Mouse (Mus musculus) layer of hippocampus, adult 11-12 months (tissue): ENCODE measurements around the gene Hirip3.
"Not testable (repeated sequence)": the region's sequence is repeated elsewhere in the genome, so short reads cannot be mapped to it uniquely, and the experiment has no call there.

ENCODE experiments used
- DNase-seq: peaks from one replicate; pipeline ENCODE4 v3.0.0; 2022; ENCODE audit warnings: low spot score

The Hirip3 gene

DNA sequence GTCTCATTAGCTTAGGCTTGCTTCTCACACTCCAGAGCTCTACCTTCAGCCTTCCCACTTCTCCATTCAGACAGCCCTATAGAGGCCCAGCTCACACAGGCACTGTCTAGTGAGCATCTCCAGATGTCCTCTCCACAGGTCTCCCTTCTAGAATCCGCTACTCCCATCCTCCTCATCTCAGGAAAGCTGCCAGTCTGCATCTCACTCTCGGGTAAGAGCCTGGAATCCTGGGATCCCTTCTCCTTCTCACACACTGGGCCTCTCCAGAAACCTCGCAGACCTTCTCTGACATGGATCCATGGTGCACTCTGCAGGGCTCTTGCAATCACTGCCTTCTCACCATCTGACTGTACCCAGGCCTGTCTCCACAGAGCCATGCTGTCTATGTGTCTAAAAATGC lies 6.1 kb upstream of the Hirip3 start:
- no peak for DNase-seq

- no peak for DNase-seq
Observed at GRCm38 (mm10) chr7:126856741-126857420, 4.9 kb upstream of the Hirip3 start.

- no peak for DNase-seq
Observed at GRCm38 (mm10) chr7:126860987-126861386, 785 bp upstream of the Hirip3 start.

DNA sequence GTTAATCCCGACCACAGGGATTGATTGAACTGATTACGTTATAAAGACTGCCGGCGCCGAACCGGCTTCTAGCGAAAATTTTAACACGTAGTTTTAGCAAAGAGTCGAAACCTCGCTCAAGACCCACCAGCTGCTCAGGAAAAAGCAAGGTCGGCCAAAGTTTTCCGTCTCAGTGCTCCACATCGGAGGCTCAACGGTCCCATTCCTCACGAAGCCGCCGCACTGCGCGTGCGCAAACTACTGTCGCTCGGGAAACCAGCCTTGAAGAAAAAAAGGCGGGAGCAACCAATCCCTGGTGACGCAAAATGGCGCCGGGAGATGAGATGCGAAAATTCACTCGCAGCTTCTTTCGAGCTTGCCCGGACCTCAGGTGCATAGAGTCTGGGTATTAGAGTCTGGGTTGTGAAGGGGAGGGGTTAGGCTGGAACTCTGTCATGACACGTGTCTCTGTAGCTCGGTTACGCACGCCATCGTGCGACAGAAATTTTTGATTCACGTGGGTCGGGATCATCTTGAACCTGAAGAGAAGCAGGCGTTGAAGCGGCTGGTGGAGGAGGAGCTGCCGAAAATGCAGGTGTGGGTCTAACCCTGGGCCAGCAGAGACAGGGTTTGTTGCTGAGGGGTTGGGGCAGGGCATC lies 494 bp downstream of the Hirip3 start, which contains the start of gene Ino80e:
Gene Ino80e, minus strand, starts transcription at position 231 of the 638 bp plus-strand sequence.
- DNase-seq, result peak; percentile 95

DNA sequence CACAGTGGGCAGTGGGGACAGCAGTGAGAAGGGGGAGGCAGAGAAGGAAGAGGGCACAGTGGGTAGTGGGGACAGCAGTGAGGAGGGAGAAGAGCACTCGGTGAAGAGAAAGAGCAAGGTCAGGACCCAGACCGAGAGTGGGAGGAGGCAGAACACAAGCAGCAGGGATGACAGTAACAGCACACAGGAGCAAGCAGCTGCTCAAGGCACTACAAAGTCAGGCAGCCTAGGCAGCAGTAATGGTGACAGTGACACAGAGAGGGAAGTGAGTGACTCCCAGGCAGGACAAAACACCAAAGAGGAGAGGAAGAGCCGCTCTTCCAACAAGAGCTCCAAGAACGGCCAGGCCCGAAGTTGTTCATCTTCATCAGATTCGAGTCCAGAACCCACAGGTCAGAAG lies 2.0 kb downstream of the Hirip3 start:
- DNase-seq, result no peak

DNA sequence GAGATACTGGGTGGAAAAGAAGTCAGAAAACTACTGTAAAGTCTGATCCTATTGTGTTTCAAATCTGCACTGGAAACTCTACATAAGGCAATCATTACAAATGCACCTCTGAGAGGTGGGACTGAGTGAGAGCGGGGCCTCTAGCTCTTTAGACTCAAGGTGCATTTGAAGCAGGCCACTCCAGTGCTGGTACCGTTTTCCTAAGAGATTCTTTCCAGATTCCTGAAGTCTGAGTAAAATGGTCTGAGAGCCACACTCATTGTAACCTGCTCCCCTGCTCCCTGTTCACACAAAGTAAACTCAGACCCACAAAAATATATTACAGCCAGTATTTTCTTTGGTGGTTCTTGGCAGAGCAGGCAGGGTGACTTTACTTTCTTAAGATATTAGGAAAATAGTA lies 5.8 kb downstream of the Hirip3 start:
- DNase-seq, result no peak

- no peak for DNase-seq
Observed at GRCm38 (mm10) chr7:126868003-126868402, 6.2 kb downstream of the Hirip3 start.

GRCm38 (mm10) chr7:126869780-126870519 lies 8.2 kb downstream of the Hirip3 start:
- DNase-seq, result no peak

GRCm38 (mm10) chr7:126870520-126870891 lies 8.7 kb downstream of the Hirip3 start:
- DNase-seq, result no peak

DNA sequence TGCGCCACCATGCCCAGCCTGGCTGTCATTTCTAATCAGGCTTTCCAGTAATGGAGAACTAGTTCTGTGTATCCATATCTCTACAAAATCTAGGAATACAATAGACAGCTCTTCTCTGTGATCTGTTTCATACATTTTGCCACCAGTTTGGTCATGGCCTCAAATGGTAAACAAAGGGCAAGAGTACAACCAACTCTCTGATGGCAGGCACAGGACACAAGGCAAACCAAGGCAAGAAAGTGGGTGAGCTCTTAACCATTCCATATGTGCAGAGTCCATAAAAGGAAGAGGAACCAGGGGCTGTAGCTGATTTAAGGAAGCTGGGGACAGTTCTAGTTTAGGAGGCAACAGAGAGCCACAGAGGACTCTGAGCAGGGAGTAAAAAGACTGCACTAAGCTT lies 15.5 kb downstream of the Hirip3 start:
- no peak for DNase-seq

- DNase-seq, result no peak
Observed at GRCm38 (mm10) chr7:126881040-126881439, 19.3 kb downstream of the Hirip3 start.

GRCm38 (mm10) chr7:126883731-126884181 lies 22.0 kb downstream of the Hirip3 start:
- DNase-seq, result peak; percentile 26

DNA sequence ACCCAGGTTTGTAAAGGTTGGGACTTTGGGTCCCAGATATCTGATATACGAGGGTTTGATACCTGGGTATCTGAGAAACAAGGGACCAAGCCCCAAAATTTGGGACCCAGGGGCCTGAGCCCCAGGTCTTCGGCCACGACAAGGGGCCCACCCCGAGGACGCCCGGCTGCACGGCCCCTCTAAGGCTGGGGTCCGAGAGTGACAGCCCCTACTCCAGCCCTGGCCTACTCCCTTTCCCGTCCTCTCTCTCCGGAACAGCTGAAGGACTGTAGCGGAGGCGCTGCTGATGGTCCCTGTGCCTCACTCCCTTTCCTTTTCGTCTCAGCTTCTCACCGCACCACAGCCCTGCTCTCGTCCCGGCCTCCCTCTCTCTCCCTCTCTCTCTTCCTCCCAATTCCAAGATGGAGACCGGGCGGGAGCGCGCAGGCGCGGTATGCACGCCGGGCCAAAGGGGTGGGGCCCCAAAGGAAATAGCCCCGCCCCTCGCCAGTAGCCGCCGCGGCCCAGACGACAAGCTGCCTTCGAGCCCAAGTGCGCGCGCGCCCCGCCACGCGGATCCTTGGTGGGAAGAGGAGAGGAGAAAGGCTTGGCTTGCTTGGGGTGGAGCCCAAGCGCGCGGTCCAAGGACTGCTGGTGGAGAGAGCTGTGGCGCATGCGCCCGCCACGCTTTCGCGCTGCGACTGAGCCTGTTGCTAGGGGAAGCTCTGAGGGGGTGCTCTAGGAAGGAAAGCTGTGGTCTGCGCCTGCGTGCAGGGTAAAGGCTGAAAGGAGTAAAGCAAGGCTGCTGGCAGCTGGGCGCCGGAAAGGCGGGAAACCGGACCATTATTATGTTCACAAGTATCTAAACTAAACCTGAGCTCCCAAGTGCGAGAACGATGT lies 22.8 kb downstream of the Hirip3 start, which contains the start of gene Taok2:
Gene Taok2, minus strand, starts transcription at position 418 of the 879 bp plus-strand sequence.
- DNase-seq, result peak; percentile 99

DNA sequence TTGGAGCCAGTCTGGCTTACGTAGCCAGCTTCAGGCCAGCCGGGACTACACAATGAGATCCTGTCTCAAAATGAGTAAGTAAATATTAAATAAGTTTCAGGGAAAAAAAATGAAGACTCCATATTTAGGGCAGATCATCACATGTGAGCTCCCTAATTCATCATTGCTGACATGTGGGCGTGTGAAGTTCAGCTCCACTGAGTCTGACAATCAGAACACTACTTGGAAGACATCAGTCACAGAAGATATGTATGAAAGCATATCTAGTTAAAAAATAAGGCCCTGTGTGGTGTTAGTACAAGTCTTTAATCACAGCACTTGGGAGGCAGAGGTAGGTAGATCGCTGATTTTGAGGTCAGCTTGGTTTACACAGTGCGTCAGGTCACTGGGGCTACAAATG lies 25.5 kb downstream of the Hirip3 start:
- DNase-seq, result no peak

- DNase-seq, result no peak
Observed at GRCm38 (mm10) chr7:126888852-126889251, 27.1 kb downstream of the Hirip3 start.

GRCm38 (mm10) chr7:126896912-126897311 lies 35.1 kb downstream of the Hirip3 start:
- peak; percentile 15 for DNase-seq

GRCm38 (mm10) chr7:126897390-126898101 lies 35.8 kb downstream of the Hirip3 start:
- DNase-seq, result peak; percentile 51

DNA sequence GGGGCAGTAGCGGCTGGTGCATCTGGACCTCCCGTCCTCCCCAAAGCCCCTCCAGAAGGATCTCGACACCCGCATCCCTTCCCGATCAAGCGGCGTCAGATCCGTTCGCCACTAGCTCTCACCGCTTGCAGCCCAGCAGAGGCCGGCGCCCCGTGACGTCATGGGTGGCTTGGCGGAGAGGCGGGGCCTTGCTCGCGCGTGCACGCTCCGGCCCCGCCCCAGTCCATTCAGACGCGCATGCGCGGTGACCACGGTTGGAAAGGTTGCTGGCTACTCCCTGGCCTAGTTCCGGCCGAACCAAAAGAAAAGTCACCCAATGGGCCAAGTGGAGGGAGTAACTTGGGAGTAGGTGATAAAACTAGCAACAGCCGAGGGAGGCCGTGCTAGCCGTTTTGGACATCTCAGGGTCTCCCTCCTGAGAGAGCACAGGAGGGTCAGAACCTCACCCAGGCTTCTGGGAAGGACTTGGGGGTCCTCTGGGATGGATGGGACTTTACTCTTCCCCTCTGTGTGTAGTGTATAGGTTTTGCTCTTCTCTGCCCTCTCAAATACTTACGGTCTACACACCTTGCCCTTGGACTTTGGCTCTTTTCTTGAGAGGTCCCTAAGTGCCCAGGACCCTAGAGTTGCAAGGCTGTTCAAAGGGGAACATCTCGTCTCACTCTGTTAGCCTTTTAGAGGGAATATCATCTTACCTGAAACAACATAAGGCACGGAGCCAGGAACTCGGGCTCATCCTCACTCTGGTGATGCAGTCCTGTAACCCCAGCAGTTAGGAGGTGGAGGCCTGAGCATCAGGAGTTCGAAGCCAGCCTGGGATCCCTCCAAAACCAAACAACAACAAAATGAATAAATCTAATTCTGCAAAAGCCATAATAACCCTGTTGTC lies 36.6 kb downstream of the Hirip3 start:
- peak; percentile 96 for DNase-seq

DNA sequence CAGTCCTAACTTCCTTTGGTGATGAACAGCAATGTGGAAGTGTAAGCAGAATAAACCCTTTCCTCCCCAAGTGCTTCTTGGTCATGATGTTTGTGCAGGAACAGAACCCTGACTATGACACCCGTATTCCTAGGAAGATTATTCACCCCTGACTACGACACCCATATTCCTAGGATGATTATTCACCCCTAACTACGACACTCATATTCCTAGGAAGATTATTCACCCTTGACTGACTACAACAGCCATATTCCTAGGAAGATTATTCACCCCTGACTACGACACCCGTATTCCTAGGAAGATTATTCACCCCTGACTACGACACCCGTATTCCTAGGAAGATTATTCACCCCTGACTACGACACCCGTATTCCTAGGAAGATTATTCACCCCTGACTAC lies 38.0 kb downstream of the Hirip3 start:
- DNase-seq, result not testable (repeated sequence)

GRCm38 (mm10) chr7:126905590-126905989 lies 43.8 kb downstream of the Hirip3 start:
- DNase-seq, result no peak
